ENCODE assay signal across 8 mouse cellular contexts in the genomic region with DNA sequence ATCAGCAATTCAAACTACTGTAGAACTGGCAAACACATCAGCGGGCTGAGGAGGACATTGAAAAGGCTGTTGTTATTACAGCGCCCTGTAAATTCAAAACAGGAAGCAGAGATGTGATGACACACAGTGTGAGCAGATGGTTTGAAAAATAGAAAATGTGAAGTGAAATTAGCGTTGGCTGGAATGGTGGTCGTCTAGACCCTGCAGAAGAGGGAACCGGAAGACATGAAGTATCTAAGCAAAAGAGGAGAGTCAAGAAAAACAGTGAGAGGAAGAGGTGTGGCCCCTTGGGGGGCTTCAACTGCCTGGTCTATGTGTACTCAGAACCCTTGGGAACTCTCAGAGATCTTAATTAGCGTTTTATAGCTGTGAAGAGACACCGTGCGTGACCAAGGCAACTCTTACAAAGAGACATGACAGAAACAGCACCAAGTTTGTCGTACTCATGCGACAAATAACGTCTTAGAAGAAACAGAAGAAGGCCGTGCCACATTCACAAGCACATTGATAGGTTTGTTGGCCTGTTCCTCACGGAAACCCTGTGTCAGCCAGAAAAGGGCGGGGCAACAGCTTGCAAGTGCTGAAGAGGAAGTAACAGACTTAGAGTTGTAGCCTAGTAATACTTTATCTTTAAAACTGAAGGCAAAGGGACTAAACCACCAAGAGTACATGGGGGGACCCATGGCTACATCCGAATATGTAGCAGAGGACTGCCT.
DNase-seq lines count a peak whose midpoint lies in the region; TF ChIP-seq lines count a peak whose summit lies in the region.
"Had no signal": no experiment of that assay in that cellular context is flagged by ENCODE, and none has a peak within 500 bp of the region (broad histone marks: within the 10 kb centered on the region; RNA-seq: fewer than 3 reads in every experiment).

No protein-coding gene starts in this region.

- H3K27me3 ChIP-seq in small intestine, adult 2 months (ENCODE audit: control insufficient read depth, insufficient read depth, low read length) = no peaks in the 10 kb centered on the region
- H3K27me3 ChIP-seq: limb, embryonic 15.5 days had no signal

- no peaks in the 10 kb centered on the region for H3K36me3 ChIP-seq in small intestine, adult 2 months (ENCODE audit: control insufficient read depth, insufficient read depth, low read length)
- H3K36me3 ChIP-seq: limb, embryonic 15.5 days had no signal

- DNase-seq in urinary bladder, postnatal 25 days (ENCODE audit: low spot score) = peak; percentile 6
- no peak for DNase-seq in urinary bladder, adult 18-20 months (ENCODE audit: low spot score in 2 of 2)
- peak; percentile 55 for DNase-seq in gastrocnemius, adult 2 months
- DNase-seq in layer of hippocampus, postnatal 14 days (ENCODE audit: low spot score in 2 of 2) = peak; percentile 17 to 22
- DNase-seq in cerebellum, postnatal 4 days (ENCODE audit: low spot score in 2 of 2) = no peak
- DNase-seq in cerebellum, adult 9-11 months = no peak

- TF ChIP-seq POLR2A in small intestine, adult 2 months (IDR thresholded peaks at IDR 0.05; ENCODE audit: low read depth, low read length) = no peak

- H3K4me1 ChIP-seq in small intestine, adult 2 months (ENCODE audit: control insufficient read depth, insufficient read depth, insufficient read length, low read length) = no peaks in the 10 kb centered on the region
- H3K4me1 ChIP-seq: limb, embryonic 15.5 days had no signal

- TF ChIP-seq CTCF in gastrocnemius, adult 2 months (IDR thresholded peaks at IDR 0.05) = no peak
- TF ChIP-seq CTCF in small intestine, adult 2 months (IDR thresholded peaks at IDR 0.05; ENCODE audit: extremely low read depth, insufficient read length, insufficient replicate concordance, low read depth, low read length) = no peak

- 57% methylated on average over 15 of the region's 15 CpGs for WGBS in small intestine, adult 2 months

- H3K27ac ChIP-seq in gastrocnemius, adult 2 months = peak overlapping the region; percentile 53; the same call in 1 of the 2 replicates
- peak overlapping the region; percentile 50 for H3K27ac ChIP-seq in small intestine, adult 2 months (ENCODE audit: insufficient read depth, low read depth, low read length)
- H3K27ac ChIP-seq: limb, embryonic 15.5 days had no signal

- intact Hi-C loops in gastrocnemius, adult 2 months (cut with DNase I) = no loop called here

- H3K4me3 ChIP-seq in gastrocnemius, adult 2 months = no peak overlapping the region
- H3K4me3 ChIP-seq in small intestine, adult 2 months (ENCODE audit: low read depth, low read length) = no peak overlapping the region
- H3K4me3 ChIP-seq: limb, embryonic 15.5 days had no signal

Comparison
In these comparisons a context has a peak if more than half of its experiments do, and no peak if none do; other contexts are left out.
1. DNase-seq: peak in urinary bladder, postnatal 25 days (single experiment), gastrocnemius, adult 2 months (single experiment) and layer of hippocampus, postnatal 14 days (2 of 2); none in urinary bladder, adult 18-20 months (0 of 2), cerebellum, postnatal 4 days (0 of 2) and cerebellum, adult 9-11 months (single experiment).